Mouse (Mus musculus): ENCODE measurements around the gene Enpp4. TPM values are rescaled to one million over a fixed set of nuclear protein-coding genes. Genes with fewer than 3 reads are reported as not detected.
A peak's percentile ranks its signal among the peaks of the same experiment; 100 is the strongest.

The Enpp4 gene
- polyA plus RNA-seq, 1 experiment from 2014 or later = 8.4 TPM

DNA sequence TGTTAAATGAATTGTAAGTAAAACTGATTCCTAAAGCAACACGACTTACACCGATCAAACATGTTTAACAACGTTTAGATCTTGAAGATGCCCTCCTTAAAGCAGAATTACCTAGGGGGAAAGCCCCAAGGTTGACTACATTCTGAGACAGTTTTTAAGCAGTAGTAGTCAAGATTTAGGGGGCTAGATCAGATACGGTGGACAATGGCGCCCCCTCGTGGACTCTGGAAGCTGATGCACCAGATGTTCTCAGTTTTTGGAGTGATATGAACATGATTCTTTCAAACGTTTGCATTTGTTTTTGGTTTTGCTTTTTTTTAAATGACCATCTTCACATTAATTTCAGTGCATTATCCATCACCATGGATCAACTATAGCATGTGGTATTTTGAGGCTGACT is 24.8 kb upstream of the Enpp4 start:
- TF ChIP-seq EP300 (IDR thresholded peaks at IDR 0.05) (no peak), CTCF (IDR thresholded peaks at IDR 0.05) (peak; percentile 90)
- DNase-seq (ENCODE audit: low spot score) = peak; percentile 81
- no peak for ATAC-seq
- H3K9me3 ChIP-seq (ENCODE audit: low read length) = no peaks in the 10 kb centered on the region
- WGBS = 9% methylated on average over 7 of the region's 7 CpGs
- H3K4me1 ChIP-seq (ENCODE audit: insufficient read depth, low read depth, low read length) = no peaks in the 10 kb centered on the region
- H3K27ac ChIP-seq (ENCODE audit: low read length) = no peak overlapping the region
- H3K36me3 ChIP-seq (ENCODE audit: insufficient read depth, low read length) = no peaks in the 10 kb centered on the region
- no peak overlapping the region for H3K4me2 ChIP-seq (replicated peaks; ENCODE audit: low read depth, low read length)
- no peak overlapping the region for H3K9ac ChIP-seq (replicated peaks; ENCODE audit: low read depth)
- no peak overlapping the region for H3K4me3 ChIP-seq (ENCODE audit: low read depth, low read length)
- no peaks in the 10 kb centered on the region for H3K27me3 ChIP-seq (replicated peaks; ENCODE audit: insufficient read depth, low read length)

DNA sequence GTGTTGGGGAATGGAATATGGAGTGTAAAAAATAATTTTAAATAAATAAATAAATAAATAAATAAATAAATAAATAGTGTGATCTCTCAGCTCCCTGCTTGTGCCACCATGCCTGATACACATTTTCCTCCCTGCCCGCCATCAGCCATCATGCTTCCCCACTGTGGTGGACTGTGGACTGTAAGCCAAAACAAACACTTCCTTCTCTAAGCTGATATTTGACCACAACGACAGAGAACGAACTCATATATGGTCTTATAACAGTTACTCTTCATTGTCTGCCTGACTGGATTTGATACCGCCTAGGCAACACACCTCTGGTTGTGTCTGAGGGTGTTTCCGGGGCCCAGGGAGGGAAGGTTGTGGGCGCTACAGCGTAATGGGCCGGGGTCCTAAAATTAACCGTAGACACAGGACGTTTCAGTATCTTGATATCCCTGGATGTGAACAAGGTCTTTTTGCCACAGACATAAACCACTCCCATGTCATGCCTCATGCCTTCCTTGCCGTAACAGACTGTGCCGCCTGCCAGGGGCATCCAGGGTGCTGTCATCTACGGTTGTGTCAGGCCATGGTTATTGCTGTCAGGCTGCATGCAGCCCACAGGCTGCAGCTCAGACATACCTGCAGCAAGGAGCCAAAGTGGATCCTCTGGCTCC is 23.6 kb upstream of the Enpp4 start:
- Histone ChIP-seq H3K27ac (ENCODE audit: low read length) (no peak overlapping the region), H3K4me2 (replicated peaks; ENCODE audit: low read depth, low read length) (no peak overlapping the region), H3K4me1 (ENCODE audit: insufficient read depth, low read depth, low read length) (no peaks in the 10 kb centered on the region), H3K9me3 (ENCODE audit: low read length) (no peaks in the 10 kb centered on the region), H3K36me3 (ENCODE audit: insufficient read depth, low read length) (no peaks in the 10 kb centered on the region), H3K4me3 (ENCODE audit: low read depth, low read length) (no peak overlapping the region), H3K9ac (replicated peaks; ENCODE audit: low read depth) (no peak overlapping the region), H3K27me3 (replicated peaks; ENCODE audit: insufficient read depth, low read length) (no peaks in the 10 kb centered on the region)
- no peak for ATAC-seq
- TF ChIP-seq EP300 (IDR thresholded peaks at IDR 0.05) (no peak), CTCF (IDR thresholded peaks at IDR 0.05) (no peak)
- no peak for DNase-seq (ENCODE audit: low spot score)
- 69% methylated on average over 13 of the region's 13 CpGs for WGBS

DNA sequence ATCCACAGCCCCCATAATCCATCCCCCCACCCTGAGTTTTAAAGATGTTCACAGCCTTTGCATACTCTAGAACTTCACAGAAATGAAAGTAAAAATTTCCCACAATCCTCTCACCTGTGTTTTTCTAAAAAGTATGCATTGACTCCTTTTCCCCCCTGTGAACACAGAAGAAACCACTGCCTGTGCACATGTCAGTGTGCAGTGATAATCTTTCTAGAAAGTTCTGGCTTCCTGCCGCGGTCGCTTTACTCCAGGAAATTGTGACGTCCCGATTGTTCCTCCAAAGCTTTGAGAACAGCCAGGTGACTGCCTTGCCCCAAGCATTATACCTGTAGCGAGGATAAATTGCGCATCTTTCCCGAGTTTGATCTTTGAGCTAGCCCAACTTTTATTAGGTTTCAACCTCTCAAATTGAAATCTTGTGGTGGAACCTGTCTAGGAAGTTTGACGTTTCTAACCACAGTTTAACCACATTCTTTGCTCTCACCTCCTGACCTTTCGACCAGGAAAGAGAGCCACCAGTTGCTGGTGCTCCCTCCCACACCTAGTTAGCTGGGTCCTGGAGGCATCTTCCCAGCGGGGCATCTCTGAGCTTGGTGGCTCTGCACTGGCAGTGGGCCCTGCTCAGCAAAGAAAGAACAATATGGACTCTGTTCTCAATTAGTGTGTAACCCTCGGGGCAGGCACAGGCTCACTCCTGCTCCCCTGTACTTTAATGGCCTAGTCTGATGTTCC is 15.9 kb upstream of the Enpp4 start:
- TF ChIP-seq EP300 (IDR thresholded peaks at IDR 0.05) (no peak), CTCF (IDR thresholded peaks at IDR 0.05) (no peak)
- H3K27ac ChIP-seq (ENCODE audit: low read length) = no peak overlapping the region
- DNase-seq (ENCODE audit: low spot score) (no peak), ATAC-seq (no peak)
- 67% methylated on average over 12 of the region's 12 CpGs for WGBS
- H3K27me3 ChIP-seq (replicated peaks; ENCODE audit: insufficient read depth, low read length) = no peaks in the 10 kb centered on the region
- H3K9me3 ChIP-seq (ENCODE audit: low read length) = no peaks in the 10 kb centered on the region
- H3K9ac ChIP-seq (replicated peaks; ENCODE audit: low read depth) = no peak overlapping the region
- H3K4me3 ChIP-seq (ENCODE audit: low read depth, low read length) = no peak overlapping the region
- no peak overlapping the region for H3K4me2 ChIP-seq (replicated peaks; ENCODE audit: low read depth, low read length)
- no peaks in the 10 kb centered on the region for H3K4me1 ChIP-seq (ENCODE audit: insufficient read depth, low read depth, low read length)
- H3K36me3 ChIP-seq (ENCODE audit: insufficient read depth, low read length) = no peaks in the 10 kb centered on the region

DNA sequence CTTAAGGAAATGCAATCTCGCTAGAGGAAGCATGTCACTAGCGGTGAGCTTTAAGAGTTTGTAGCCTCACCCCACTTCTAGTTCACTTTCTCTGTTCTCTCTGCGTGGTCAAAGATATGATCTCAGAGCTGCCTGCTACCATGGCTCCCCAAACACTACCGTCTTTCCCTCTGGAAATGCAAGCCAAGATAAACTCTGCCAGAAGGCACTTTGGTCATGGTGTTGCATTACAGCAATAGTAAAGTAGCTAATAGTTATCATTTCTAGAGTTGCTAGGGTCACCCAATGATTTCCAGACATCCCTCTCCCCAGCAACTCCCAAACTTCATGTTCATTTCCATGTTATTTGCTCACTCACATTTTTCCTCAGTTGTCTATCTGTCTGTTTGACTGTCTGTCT is 12.6 kb upstream of the Enpp4 start:
- no peak for DNase-seq (ENCODE audit: low spot score)
- no peak for ATAC-seq
- H3K4me3 ChIP-seq (ENCODE audit: low read depth, low read length) = no peak overlapping the region
- 70% methylated on average over 4 of the region's 4 CpGs for WGBS
- no peak overlapping the region for H3K27ac ChIP-seq (ENCODE audit: low read length)
- H3K9ac ChIP-seq (replicated peaks; ENCODE audit: low read depth) = no peak overlapping the region
- H3K36me3 ChIP-seq (ENCODE audit: insufficient read depth, low read length) = no peaks in the 10 kb centered on the region
- TF ChIP-seq EP300 (IDR thresholded peaks at IDR 0.05) (no peak), CTCF (IDR thresholded peaks at IDR 0.05) (no peak)
- H3K9me3 ChIP-seq (ENCODE audit: low read length) = no peaks in the 10 kb centered on the region
- H3K4me2 ChIP-seq (replicated peaks; ENCODE audit: low read depth, low read length) = no peak overlapping the region
- H3K4me1 ChIP-seq (ENCODE audit: insufficient read depth, low read depth, low read length) = no peaks in the 10 kb centered on the region
- no peaks in the 10 kb centered on the region for H3K27me3 ChIP-seq (replicated peaks; ENCODE audit: insufficient read depth, low read length)

DNA sequence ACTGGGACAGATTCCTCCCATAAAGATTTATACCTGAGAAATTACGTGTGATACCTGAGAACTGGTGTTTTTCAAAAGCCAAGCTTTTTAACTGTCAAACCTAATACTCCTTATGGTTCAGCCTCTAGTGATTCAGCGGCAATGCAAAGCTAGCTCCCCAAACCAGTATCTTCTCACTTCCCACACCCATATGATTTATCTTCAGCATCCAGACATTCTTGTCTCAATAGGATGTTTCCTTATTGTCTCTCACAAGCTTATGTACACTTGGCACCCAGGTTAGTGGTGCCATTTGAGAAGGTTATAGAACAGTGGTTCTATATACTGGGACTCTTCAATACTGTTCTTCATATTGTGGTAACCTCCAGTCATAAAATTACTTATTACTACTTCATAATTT is 12.1 kb upstream of the Enpp4 start:
- Histone ChIP-seq H3K9me3 (ENCODE audit: low read length) (no peaks in the 10 kb centered on the region), H3K9ac (replicated peaks; ENCODE audit: low read depth) (no peak overlapping the region), H3K27ac (ENCODE audit: low read length) (no peak overlapping the region), H3K27me3 (replicated peaks; ENCODE audit: insufficient read depth, low read length) (no peaks in the 10 kb centered on the region), H3K4me3 (ENCODE audit: low read depth, low read length) (no peak overlapping the region), H3K4me2 (replicated peaks; ENCODE audit: low read depth, low read length) (no peak overlapping the region), H3K36me3 (ENCODE audit: insufficient read depth, low read length) (no peaks in the 10 kb centered on the region), H3K4me1 (ENCODE audit: insufficient read depth, low read depth, low read length) (no peaks in the 10 kb centered on the region)
- no peak for TF ChIP-seq CTCF (IDR thresholded peaks at IDR 0.05)
- no peak for TF ChIP-seq EP300 (IDR thresholded peaks at IDR 0.05)
- 70% methylated on average over 2 of the region's 2 CpGs for WGBS
- no peak for DNase-seq (ENCODE audit: low spot score)
- no peak for ATAC-seq

DNA sequence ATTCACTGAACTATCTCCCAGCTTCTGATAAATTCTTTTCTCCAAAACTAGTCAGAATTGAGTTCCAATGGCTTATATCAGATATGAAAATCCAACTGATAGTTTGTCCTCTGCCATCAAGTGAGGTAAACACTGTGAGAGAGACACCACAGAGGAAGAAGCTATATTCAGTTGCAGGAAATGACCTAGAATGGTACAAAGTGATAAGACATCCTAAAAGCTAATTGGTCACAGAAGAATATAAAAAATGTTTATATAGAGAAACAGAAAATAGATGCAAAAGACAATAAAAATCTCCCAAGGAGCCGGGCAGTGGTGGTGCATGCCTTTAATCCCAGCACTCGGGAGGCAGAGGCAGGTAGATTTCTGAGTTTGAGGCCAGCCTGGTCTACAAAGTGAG is 11.0 kb upstream of the Enpp4 start:
- DNase-seq (ENCODE audit: low spot score) = no peak

More for the DNA sequence above, 11.0 kb upstream of the Enpp4 start:
- H3K4me1 ChIP-seq (ENCODE audit: insufficient read depth, low read depth, low read length) = no peaks in the 10 kb centered on the region
- no peak for ATAC-seq
- H3K4me2 ChIP-seq (replicated peaks; ENCODE audit: low read depth, low read length) = no peak overlapping the region
- H3K9ac ChIP-seq (replicated peaks; ENCODE audit: low read depth) = no peak overlapping the region
- H3K27ac ChIP-seq (ENCODE audit: low read length) = no peak overlapping the region
- H3K4me3 ChIP-seq (ENCODE audit: low read depth, low read length) = no peak overlapping the region
- TF ChIP-seq EP300 (IDR thresholded peaks at IDR 0.05) = no peak
- no peak for TF ChIP-seq CTCF (IDR thresholded peaks at IDR 0.05)
- no peaks in the 10 kb centered on the region for H3K27me3 ChIP-seq (replicated peaks; ENCODE audit: insufficient read depth, low read length)
- H3K36me3 ChIP-seq (ENCODE audit: insufficient read depth, low read length) = no peaks in the 10 kb centered on the region
- H3K9me3 ChIP-seq (ENCODE audit: low read length) = no peaks in the 10 kb centered on the region
- 80% methylated on average over 2 of the region's 2 CpGs for WGBS
